Mouse (Mus musculus): ENCODE results near the gene Adm2.

The Adm2 gene

GRCm38 (mm10) chr15:89313359-89313758 lies 9.2 kb upstream of the Adm2 start:
- no peak for DNase-seq (ENCODE audit: low spot score in 2 of 2)

- no peak for DNase-seq (ENCODE audit: low spot score in 2 of 2)
These were observed 8.4 kb upstream of the Adm2 start for GRCm38 (mm10) chr15:89314107-89314506.

- peak in 1 of 2 experiments; percentile 19 for DNase-seq (ENCODE audit: low spot score in 2 of 2)
These were observed 7.9 kb upstream of the Adm2 start for GRCm38 (mm10) chr15:89314511-89315189.

GRCm38 (mm10) chr15:89315190-89315731 lies 7.3 kb upstream of the Adm2 start, which contains the start of gene Sbf1:
Sbf1 (minus strand) TSS chr15:89315311.
- peak; percentile 96 for DNase-seq (ENCODE audit: low spot score in 2 of 2)

GRCm38 (mm10) chr15:89316146-89316545 lies 6.4 kb upstream of the Adm2 start:
- no peak for DNase-seq (ENCODE audit: low spot score in 2 of 2)

- no peak for DNase-seq (ENCODE audit: low spot score in 2 of 2)
These were observed 1.3 kb upstream of the Adm2 start for GRCm38 (mm10) chr15:89321264-89321663.

- DNase-seq (ENCODE audit: low spot score in 2 of 2), result no peak
These were observed 1.1 kb downstream of the Adm2 start for GRCm38 (mm10) chr15:89323656-89324055.

- no peak for DNase-seq (ENCODE audit: low spot score in 2 of 2)
These were observed 3.9 kb downstream of the Adm2 start for GRCm38 (mm10) chr15:89326441-89326840.

- no peak for DNase-seq (ENCODE audit: low spot score in 2 of 2)
These were observed 11.8 kb downstream of the Adm2 start, which contains the start of gene Miox for GRCm38 (mm10) chr15:89334271-89334670. Miox (plus strand) TSS chr15:89334398.

GRCm38 (mm10) chr15:89334774-89335537 lies 12.4 kb downstream of the Adm2 start:
- no peak for DNase-seq (ENCODE audit: low spot score in 2 of 2)

- DNase-seq (ENCODE audit: low spot score in 2 of 2), result no peak
These were observed 13.9 kb downstream of the Adm2 start for GRCm38 (mm10) chr15:89336422-89336821.

- no peak for DNase-seq (ENCODE audit: low spot score in 2 of 2)
These were observed 17.2 kb downstream of the Adm2 start for GRCm38 (mm10) chr15:89339696-89340095.

GRCm38 (mm10) chr15:89340136-89340535 lies 17.6 kb downstream of the Adm2 start:
- DNase-seq (ENCODE audit: low spot score in 2 of 2), result no peak

- no peak for DNase-seq (ENCODE audit: low spot score in 2 of 2)
These were observed 19.2 kb downstream of the Adm2 start for GRCm38 (mm10) chr15:89341678-89342077.

GRCm38 (mm10) chr15:89343325-89343724 lies 20.8 kb downstream of the Adm2 start:
- DNase-seq (ENCODE audit: low spot score in 2 of 2), result no peak

- no peak for DNase-seq (ENCODE audit: low spot score in 2 of 2)
These were observed 27.9 kb downstream of the Adm2 start for GRCm38 (mm10) chr15:89350447-89350846.

- DNase-seq (ENCODE audit: low spot score in 2 of 2), result no peak
These were observed 28.8 kb downstream of the Adm2 start for GRCm38 (mm10) chr15:89351302-89351701.

GRCm38 (mm10) chr15:89352054-89352453 lies 29.5 kb downstream of the Adm2 start:
- DNase-seq (ENCODE audit: low spot score in 2 of 2), result no peak

- DNase-seq (ENCODE audit: low spot score in 2 of 2), result no peak
These were observed 30.3 kb downstream of the Adm2 start for GRCm38 (mm10) chr15:89352795-89353194.

- no peak for DNase-seq (ENCODE audit: low spot score in 2 of 2)
These were observed 31.3 kb downstream of the Adm2 start for GRCm38 (mm10) chr15:89353837-89354236.

- DNase-seq (ENCODE audit: low spot score in 2 of 2), result no peak
These were observed 31.9 kb downstream of the Adm2 start for GRCm38 (mm10) chr15:89354455-89354854.

GRCm38 (mm10) chr15:89355241-89356187 lies 33.0 kb downstream of the Adm2 start, which contains the start of the genes Lmf2 and Ncaph2:
Lmf2 (minus strand) TSS chr15:89355659.
Ncaph2 (plus strand) TSS chr15:89355719.
- peak; percentile 90 to 96 for DNase-seq (ENCODE audit: low spot score in 2 of 2)

Measured in spleen, postnatal 14 days (tissue).